Mouse (Mus musculus) intestine, postnatal 0 days (tissue): ENCODE results near the gene Tmem131. TPM values are rescaled to one million over a fixed set of nuclear protein-coding genes. Genes with fewer than 3 reads are reported as not detected.
"Not testable (repeated sequence)": the region's sequence is repeated elsewhere in the genome, so short reads cannot be mapped to it uniquely, and the experiment has no call there.

Experiments used
- ATAC-seq: fragments of 200-750 bp; cut with Nextera tagmentation; 2 replicates; pipeline ENCODE4 v1.8.0; 2017; ENCODE audit warnings: mild to moderate bottlenecking, moderate TSS enrichment, moderate library complexity
- H3K27ac ChIP-seq: fragments of 300-500 bp; sonication (generic); 2 replicates; pipeline ENCODE4 v1.5.1; 2014; ENCODE audit warnings: mild to moderate bottlenecking, low read depth, low read length, moderate library complexity
- H3K27me3 ChIP-seq: fragments of 300-500 bp; sonication (generic); replicated peaks from 2 replicates; pipeline ENCODE4 v1.6.1; 2014; ENCODE audit warnings: low read length, mixed read lengths; ENCODE audit not compliant: control insufficient read depth, insufficient read depth
- H3K36me3 ChIP-seq: fragments of 300-500 bp; sonication (generic); 2 replicates; pipeline ENCODE4 v1.6.1; 2014; ENCODE audit warnings: mild to moderate bottlenecking, moderate library complexity; ENCODE audit not compliant: control insufficient read depth, insufficient read depth
- H3K4me1 ChIP-seq: fragments of 300-500 bp; sonication (generic); replicated peaks from 2 replicates; pipeline ENCODE4 v1.6.1; 2014; ENCODE audit warnings: antibody characterized with exemption, low read length, mixed read lengths; ENCODE audit not compliant: control insufficient read depth, insufficient read depth
- H3K4me2 ChIP-seq: fragments of 300-500 bp; sonication (generic); replicated peaks from 2 replicates; pipeline ENCODE4 v1.6.1; 2014; ENCODE audit warnings: low read depth, mild to moderate bottlenecking, moderate library complexity
- H3K4me3 ChIP-seq: fragments of 300-500 bp; sonication (generic); 2 replicates; pipeline ENCODE4 v1.5.1; 2014; ENCODE audit warnings: low read depth, low read length
- H3K9ac ChIP-seq: fragments of 300-500 bp; sonication (generic); 2 replicates; pipeline ENCODE4 v1.6.1; 2014; ENCODE audit warnings: mild to moderate bottlenecking, low read depth, low read length
- H3K9me3 ChIP-seq: fragments of 300-500 bp; sonication (generic); 2 replicates; pipeline ENCODE4 v1.6.1; 2016; ENCODE audit warnings: mixed run types; ENCODE audit not compliant: control insufficient read depth
- CTCF ChIP-seq: sonication (generic); IDR thresholded peaks from 2 replicates; pipeline ENCODE4 v1.5.1; 2016; ENCODE audit warnings: low read depth, mild to moderate bottlenecking, control low read depth, antibody characterized with exemption, moderate library complexity
- WGBS: fragments of 180-500 bp; shearing (Covaris S2); extraction: QIAGEN DNeasy Blood & Tissue Kit; methylation state at CpG from one replicate; pipeline ENCODE4 v1.1.7; 2014; 5-methylcytosine and 5-hydroxymethylcytosine counted together
- polyA plus RNA-seq: library from polyadenylated mRNA; unstranded; fragments of >200 nt; fragmentation: Nextera tagmentation; extraction: Ambion mirVana; gene quantifications from 2 replicates; pipeline ENCODE4 v1.2.1, GENCODE M21; 2015

The Tmem131 gene
- polyA plus RNA-seq, 1 experiment from 2014 or later, result 10.6 TPM

DNA sequence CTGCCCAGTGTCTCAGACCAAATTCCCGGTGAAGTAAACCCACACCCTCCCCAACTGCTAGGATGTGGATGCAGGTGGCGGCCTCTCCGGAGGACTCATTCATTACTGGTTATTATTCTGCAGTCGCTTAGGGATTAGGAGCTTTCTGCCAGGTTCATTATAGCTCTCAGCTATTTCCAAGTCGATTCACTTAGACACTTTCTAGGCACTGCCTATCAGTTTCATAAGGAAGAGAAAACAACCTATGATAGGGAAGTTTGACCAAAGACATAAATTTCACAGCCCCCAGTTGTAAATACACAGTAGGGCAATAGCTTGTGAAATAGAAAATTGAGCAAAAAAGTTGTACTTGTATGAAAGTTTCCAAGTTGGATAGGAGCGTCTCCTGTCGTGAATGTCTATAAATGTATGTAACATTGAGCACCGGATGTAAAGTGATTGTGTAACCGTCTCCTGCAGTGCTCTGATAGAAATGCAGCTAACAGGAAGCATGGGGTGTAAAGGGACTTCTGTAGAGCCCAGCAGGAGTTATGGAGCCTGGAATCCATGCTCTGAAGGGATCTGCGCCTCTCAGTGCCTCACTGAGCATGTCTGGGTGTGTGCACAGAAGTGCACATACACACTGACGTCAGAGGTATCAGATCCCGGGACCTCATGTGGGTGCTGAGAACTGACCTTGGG, 107.1 kb downstream of the Tmem131 start:
- ATAC-seq, result no peak
- TF ChIP-seq CTCF, result no peak
- 79% methylated on average over 12 of the region's 12 CpGs for WGBS
- Histone ChIP-seq H3K4me3 (no peak overlapping the region), H3K4me2 (no peak overlapping the region), H3K4me1 (no peaks in the 10 kb centered on the region), H3K9ac (no peak overlapping the region), H3K27me3 (no peaks in the 10 kb centered on the region), H3K9me3 (no peaks in the 10 kb centered on the region), H3K36me3 (peaks cover 52% of the 10 kb centered on the region), H3K27ac (no peak overlapping the region)

DNA sequence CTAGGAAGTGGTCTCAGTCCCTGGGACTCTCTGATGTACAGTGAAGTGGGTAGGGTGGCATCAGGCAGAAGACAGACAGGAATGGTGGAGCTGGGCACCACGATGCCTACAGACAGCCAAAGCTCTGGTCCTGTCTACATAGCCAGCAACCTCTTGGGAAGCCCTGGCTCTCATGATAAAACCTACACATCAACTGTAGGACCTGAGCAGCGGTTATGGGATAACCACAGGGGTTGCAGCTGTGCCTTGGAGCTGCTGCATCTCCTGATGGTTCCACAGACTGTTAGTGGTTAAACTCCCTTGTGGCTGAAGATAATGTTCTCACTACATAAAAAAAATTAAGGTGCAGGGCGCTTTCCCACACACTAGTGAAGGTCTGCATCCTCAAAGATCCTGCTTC, 107.9 kb downstream of the Tmem131 start:
- no peak overlapping the region for H3K4me2 ChIP-seq
- no peaks in the 10 kb centered on the region for H3K27me3 ChIP-seq
- H3K4me3 ChIP-seq, result no peak overlapping the region
- H3K27ac ChIP-seq, result no peak overlapping the region
- peaks cover 50% of the 10 kb centered on the region for H3K36me3 ChIP-seq
- 96% methylated on average over 3 of the region's 3 CpGs for WGBS
- no peaks in the 10 kb centered on the region for H3K4me1 ChIP-seq
- H3K9ac ChIP-seq, result no peak overlapping the region
- no peak for TF ChIP-seq CTCF
- no peak for ATAC-seq
- H3K9me3 ChIP-seq, result no peaks in the 10 kb centered on the region

DNA sequence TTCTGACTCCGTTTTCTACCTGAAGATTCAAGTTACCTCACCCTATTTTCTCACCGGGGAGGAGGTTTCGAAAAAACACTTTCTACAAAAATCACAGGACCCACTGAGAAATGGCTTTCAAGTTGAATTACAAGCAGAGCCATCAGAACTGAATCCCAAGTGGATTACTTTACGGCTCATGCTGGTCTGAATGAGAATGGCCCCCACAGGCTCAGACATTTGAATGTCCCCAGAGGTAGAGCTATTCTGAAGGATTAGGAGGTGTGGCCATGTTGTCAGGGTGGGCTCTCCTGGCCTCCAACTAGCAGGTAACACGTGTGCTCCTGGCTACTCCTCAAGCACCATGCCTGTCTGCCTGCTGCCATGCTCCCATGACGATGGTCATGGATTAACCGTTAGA, 109.4 kb downstream of the Tmem131 start:
- no peak overlapping the region for H3K4me3 ChIP-seq
- H3K4me1 ChIP-seq, result no peaks in the 10 kb centered on the region
- no peak overlapping the region for H3K4me2 ChIP-seq
- no peaks in the 10 kb centered on the region for H3K9me3 ChIP-seq
- no peak overlapping the region for H3K9ac ChIP-seq
- no peak overlapping the region; the same call in 1 of the 2 replicates for H3K27ac ChIP-seq
- ATAC-seq, result no peak
- no peak for TF ChIP-seq CTCF
- peaks cover 50% of the 10 kb centered on the region for H3K36me3 ChIP-seq
- 94% methylated on average over 7 of the region's 7 CpGs for WGBS
- H3K27me3 ChIP-seq, result no peaks in the 10 kb centered on the region

DNA sequence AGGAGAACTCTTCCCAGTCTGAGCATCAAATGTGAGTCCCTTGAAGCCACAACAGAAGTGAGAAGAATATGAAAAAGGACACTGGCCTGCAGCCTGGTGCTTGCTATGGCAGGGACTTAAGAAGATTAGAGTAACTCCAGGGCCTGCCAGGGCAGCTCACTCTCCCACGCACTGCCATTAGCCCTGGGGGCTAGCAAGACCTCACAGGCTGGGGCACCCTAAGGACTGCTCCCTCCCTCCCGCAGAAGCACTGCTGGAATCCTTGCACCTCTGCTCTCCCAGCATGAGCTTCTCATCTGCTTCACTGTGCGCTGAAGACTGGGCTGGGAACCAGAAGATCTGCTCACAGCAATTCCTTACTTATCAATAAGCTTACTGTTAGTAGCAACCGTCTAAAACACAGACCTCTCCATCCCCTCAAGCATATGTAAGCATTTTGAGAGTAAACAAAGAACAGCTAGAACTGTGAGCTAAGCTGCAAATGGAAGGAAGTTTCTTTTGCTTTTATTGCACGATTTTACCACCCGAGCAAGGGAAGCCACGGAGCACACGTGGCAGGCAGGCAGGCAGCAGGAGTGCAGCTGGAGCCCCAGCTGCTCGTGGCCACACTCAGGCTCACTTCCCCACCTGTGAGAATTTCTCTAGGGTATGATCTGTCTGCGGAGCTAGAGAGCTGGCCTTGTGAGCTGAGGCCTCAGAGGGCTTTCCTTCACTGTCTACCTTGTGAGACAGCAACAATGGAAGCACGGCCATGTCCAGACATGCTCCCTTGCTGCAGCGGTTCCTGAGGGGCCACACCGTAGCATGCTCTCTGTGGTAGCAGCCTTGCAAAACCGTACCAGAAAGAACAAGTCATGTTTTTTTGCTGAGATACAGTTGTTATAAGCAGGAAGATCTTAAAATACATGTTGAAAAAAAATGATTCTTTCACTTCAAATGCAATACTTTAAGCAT, 112.3 kb downstream of the Tmem131 start:
- WGBS, result 68% methylated on average over 14 of the region's 14 CpGs

DNA sequence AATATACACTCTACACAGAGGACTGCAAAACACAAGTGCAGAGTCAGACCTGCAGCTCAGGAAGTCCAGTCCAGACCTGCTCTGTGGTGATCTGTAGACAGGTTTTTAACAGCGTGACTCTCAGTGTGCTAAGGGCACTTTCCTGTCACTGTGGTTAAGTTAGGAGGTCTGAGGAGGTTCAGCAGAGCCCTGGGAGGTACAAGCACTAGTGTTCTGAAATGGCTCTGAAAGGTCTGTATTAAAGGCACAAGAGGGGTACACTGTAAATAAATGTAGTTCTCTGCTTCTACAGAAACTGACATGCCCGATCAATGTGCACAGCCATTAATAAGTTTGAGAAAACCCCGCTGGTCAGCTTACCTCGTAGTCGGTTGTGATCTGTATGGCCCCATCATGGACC, 119.1 kb downstream of the Tmem131 start:
- WGBS, result 90% methylated on average over 5 of the region's 5 CpGs
- H3K36me3 ChIP-seq, result peaks cover 68% of the 10 kb centered on the region

More for the DNA sequence above, 112.3 kb downstream of the Tmem131 start:
- Histone ChIP-seq H3K27ac (no peak overlapping the region), H3K9ac (no peak overlapping the region), H3K27me3 (no peaks in the 10 kb centered on the region), H3K36me3 (peaks cover 62% of the 10 kb centered on the region), H3K4me3 (no peak overlapping the region), H3K4me2 (no peak overlapping the region), H3K4me1 (no peaks in the 10 kb centered on the region), H3K9me3 (no peaks in the 10 kb centered on the region)
- ATAC-seq, result no peak
- no peak for TF ChIP-seq CTCF

DNA sequence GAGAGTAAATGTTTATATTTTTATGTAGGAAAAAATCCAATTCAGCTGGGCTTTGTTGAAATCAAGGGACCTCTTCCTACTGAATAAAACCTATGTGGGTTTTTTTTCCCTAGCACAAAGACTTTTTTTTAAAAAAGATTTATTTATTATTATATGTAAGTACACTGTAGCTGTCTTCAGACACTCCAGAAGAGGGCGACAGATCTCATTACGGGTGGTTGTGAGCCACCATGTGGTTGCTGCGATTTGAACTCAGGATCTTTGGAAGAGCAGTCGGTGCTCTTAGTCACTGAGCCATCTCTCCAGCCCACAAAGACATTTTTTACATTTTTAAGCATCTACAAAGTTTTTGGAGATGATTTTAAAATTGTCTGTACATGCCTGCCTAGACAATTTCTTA, 121.5 kb downstream of the Tmem131 start:
- not testable (repeated sequence) for H3K4me2 ChIP-seq, H3K9ac ChIP-seq, H3K4me3 ChIP-seq, ATAC-seq, H3K9me3 ChIP-seq, H3K4me1 ChIP-seq, H3K27ac ChIP-seq, H3K27me3 ChIP-seq
- TF ChIP-seq CTCF, result peak; percentile 47
- WGBS, result 91% methylated on average over 4 of the region's 4 CpGs
- peaks cover 77% of the 10 kb centered on the region for H3K36me3 ChIP-seq

More for the DNA sequence above, 119.1 kb downstream of the Tmem131 start:
- Histone ChIP-seq H3K27ac (no peak overlapping the region), H3K4me2 (no peak overlapping the region), H3K4me1 (no peaks in the 10 kb centered on the region), H3K9me3 (no peaks in the 10 kb centered on the region), H3K27me3 (no peaks in the 10 kb centered on the region), H3K9ac (no peak overlapping the region), H3K4me3 (no peak overlapping the region)
- TF ChIP-seq CTCF, result no peak
- no peak for ATAC-seq
